Mouse (Mus musculus) lung, adult 2 months (tissue): Measurements from ENCODE around the gene Fdxacb1.

ENCODE experiments used
- CTCF ChIP-seq: fragments of 200-500 bp; IDR thresholded peaks from 2 replicates; pipeline ENCODE4 v1.5.1; 2011; ENCODE audit warnings: mild to moderate bottlenecking, low read length, control low read depth; ENCODE audit not compliant: insufficient read depth
- POLR2A ChIP-seq: fragments of 200-500 bp; IDR thresholded peaks from 2 replicates; pipeline ENCODE4 v1.6.1; 2011; ENCODE audit warnings: low read depth, mild to moderate bottlenecking, control low read depth, low read length, borderline replicate concordance; ENCODE audit errors: extremely low read depth

GRCm38 (mm10) chr9:50797641-50798040 is 29.6 kb downstream of the Fdxacb1 start:
- TF ChIP-seq CTCF: no peak
- TF ChIP-seq POLR2A: no peak
